Mouse (Mus musculus) monocyte, adult 2 months (primary cell): Measurements from ENCODE around the gene Gfi1.
A peak's percentile ranks its signal among the peaks of the same experiment; 100 is the strongest.

Source experiments
- DNase-seq, 2 experiments: peaks; one replicate each; pipeline ENCODE4 v3.0.0; 2022; ENCODE audit warnings: low spot score in 2 of 2, low read depth in 1 of 2

Gene Gfi1

GRCm38 (mm10) chr5:107725435-107726261 is at the start of gene Gfi1:
Gene Gfi1, minus strand, starts transcription at chr5:107726036.
- DNase-seq = no peak

DNA sequence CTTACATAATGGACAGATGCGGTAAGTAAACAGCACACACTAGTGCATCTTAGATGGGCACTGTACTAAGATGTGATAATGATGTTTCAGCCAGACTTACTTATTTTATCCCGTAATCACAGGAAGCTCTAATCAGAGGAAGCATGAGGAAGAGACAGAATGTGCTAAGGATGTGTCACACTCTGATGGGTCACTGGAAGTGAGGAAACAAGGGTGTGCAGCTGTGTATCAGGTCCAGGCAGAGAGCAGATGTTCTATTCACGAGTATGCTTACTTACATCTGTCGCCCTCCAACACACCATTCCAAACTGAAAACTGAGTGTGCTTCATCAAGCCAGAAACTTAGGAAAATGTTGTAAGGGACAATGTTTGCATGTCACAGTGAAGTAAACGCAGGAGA is 46.2 kb upstream of the Gfi1 start:
- DNase-seq = no peak

DNA sequence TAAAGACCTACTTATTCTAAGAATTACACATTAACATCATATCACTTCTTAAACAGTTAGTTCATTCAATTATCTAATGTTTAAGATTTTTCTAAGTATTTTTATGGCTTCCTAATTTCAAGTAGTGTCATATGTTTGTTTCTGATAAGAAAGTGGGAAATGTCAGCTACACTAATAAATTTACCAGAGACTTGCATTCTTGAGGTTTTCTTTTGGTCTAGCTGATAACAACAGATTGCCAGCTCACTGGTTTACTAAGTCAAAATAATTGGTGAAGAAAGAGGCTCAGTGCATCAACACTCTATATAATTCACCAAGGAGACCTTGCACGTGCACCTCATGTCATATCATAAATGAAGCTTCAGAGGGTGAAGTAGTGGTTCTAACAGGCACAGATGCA is 42.4 kb upstream of the Gfi1 start:
- no peak for DNase-seq

GRCm38 (mm10) chr5:107765946-107766345 is 40.1 kb upstream of the Gfi1 start:
- DNase-seq = no peak

GRCm38 (mm10) chr5:107764486-107764885 is 38.6 kb upstream of the Gfi1 start:
- DNase-seq = no peak

DNA sequence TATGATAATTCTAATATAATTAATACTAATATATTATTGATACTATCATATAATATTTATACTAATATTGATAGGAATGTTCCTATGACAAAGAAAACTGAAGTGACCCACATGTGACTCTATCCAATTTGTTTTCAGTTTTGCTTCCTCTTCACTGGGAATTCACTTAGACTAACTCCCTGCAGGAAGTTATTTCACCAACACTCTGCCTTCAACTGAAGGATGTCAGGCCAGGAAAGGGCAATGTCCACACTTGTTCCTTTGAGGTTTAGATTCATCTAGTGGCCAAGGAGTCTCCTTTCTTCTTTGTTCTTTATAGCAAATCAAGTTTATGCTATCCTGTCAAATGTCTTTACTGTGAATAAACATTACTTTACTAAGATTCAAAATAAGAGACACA is 37.8 kb upstream of the Gfi1 start:
- DNase-seq = no peak

GRCm38 (mm10) chr5:107759121-107759520 is 33.3 kb upstream of the Gfi1 start:
- no peak for DNase-seq

GRCm38 (mm10) chr5:107756072-107756471 is 30.2 kb upstream of the Gfi1 start:
- DNase-seq = no peak

DNA sequence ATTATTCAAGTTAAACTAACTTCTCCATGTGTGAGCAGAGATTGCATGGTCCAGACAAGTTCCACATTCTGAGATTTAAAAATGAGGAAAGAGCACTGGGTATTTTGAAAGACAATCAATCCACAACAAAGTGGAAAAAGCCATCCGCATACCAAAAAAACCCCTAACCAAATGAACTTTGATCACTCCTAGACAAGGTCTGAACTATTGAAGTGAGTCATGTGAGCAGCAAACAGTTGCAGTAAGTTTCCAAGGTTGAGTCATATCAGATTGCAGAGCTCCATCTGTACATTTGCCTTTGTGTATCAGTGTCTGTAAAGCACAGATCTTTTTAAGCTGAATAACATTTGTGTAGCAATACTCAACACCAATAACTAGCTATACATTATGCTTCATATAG is 28.9 kb upstream of the Gfi1 start:
- DNase-seq = no peak

DNA sequence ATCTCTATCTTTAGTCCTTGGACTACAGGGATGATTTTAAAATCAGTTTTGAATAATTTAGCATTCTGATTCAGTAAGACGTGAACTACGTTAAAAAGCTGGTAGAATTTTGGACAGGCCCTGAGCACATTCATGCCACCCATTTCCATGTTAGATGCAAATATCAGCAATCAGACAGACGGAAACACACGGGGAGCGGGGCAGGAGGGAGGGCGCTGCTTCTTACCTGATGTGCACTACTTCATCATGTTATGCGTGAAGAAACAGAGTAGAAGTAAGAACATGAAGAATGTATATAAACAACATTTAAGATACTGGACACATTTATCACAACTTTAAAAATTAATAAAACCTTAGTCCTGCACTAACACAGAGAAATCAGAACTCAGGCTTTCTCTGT is 27.8 kb upstream of the Gfi1 start:
- DNase-seq = no peak

DNA sequence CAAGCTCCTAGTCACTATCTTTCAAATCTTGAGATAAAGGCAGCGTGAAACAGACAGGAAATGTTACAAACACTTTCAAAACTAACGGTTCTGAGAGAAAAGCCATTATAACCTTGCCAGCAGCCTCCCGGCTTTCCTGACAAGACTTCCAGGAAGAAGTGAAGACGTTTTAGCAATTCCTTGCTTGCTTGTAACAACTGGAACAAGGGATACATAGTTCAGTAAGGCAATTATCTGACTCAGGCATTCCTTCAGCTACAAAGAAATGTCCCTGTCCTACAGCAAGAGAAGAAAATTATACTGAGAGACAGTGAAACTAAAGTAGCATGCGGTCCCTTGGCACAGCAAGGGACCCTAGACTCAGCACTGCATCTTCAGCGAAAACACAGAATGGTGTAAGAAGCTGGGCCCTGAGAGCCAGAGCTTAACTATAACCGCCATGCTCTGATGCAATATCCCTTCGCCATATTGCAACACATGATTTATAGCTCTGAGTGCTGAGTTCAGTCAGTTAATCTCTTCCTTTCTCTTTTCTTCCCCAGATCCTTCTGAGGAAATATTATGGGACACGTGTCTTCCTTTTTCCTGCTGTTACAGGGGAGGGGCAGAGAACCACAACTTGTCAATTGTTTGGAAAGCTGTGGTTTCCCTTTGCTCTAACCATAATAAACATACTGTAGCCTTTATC is 23.5 kb upstream of the Gfi1 start:
- DNase-seq = peak in 1 of 2 experiments; percentile 12

DNA sequence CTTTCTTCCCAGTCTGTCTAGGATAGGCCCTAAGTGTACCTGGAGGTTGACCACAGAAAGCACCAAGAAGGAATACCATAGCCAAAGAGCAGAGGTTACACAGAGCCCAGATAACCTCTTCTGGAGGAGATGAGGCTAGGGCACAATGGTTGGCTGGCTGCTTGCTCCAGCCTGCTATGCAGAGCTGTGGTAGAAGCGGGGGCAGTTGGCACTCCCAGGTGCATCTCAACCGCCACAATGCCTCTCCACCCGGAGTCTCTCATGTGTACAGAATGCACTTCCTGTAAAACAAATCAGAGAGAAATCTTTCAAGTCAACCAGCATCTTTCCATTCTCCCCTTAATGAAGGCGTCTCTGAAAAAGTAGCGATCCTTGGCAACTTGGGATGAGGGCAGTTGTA is 13.2 kb upstream of the Gfi1 start:
- DNase-seq = no peak

- no peak for DNase-seq
These were observed 12.5 kb upstream of the Gfi1 start for GRCm38 (mm10) chr5:107738296-107738695.

GRCm38 (mm10) chr5:107736171-107736570 is 10.3 kb upstream of the Gfi1 start:
- DNase-seq = no peak

DNA sequence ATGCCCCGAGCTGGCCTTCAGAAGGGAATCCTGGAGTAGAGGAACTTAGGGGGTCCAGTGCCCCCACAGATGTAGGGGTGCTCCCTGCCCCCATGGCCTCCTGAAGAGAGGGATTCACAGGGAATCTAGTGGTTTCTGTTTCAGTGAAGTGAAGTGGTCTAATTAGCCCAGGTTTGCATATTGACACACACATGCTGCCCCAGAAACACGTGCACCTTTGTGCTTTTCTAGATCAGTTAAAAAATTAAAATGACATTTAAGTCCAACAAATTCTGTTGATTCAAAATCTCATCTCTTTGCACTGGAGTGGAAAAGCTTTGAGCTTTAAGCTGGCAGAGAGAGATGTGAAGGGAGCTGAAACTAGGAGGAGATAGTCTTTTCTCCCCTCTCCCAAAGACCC is 6.0 kb upstream of the Gfi1 start:
- DNase-seq = no peak

DNA sequence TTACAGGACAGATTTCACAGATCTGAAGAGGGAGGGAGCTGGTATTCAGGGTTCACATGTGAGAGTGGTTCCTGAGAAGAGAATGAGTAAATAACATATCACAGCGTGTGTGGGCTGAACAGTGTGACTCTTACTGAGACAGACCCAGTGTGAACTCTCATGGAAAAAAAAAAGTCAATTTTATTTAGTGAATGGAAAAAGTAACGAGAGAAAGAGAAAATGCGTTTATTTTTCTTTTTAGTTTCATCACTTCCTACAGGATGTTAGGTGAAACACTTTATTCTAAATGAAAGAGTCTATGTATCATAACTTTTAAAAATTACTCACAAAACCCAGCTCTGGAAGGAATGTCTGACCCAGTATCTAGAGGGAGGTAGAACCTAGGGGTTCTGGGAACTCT is 5.6 kb upstream of the Gfi1 start:
- DNase-seq = no peak

GRCm38 (mm10) chr5:107727007-107727402 is 1.2 kb upstream of the Gfi1 start:
- no peak for DNase-seq

DNA sequence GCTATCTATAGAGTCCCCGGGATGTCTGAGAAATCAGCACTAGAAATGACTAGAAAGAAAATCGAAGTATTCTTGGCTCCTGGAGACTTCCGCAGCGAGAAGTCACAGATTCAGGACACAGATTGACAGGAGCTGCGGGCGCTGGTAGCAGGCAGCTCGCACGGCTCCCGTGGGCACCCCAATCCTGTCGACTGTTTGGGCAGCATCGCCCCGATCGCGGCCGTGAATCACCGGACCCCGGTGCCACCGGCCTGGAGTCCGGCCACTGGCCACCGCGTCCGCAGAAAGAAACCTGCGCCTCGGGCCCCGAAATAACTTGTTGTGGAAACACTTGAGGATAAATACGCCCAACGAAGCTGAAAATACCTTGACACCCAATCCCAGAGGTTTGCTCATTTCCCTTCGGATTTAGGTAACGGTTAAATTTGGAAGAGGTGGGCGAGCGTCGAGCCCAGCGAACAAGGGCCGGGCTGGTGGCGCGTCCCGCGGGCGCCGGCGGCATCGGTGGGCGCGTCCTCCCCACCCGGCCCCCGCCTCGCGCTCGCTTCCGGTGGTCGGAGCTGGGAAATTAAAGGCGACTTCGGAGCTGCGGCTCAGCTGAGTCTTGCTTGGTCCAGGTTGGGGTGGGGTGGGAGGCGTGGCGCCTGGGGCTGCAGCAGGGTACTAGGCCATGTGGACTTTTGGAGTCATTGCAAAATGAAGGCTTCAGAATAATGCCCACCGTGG is 608 bp upstream of the Gfi1 start:
- no peak for DNase-seq

DNA sequence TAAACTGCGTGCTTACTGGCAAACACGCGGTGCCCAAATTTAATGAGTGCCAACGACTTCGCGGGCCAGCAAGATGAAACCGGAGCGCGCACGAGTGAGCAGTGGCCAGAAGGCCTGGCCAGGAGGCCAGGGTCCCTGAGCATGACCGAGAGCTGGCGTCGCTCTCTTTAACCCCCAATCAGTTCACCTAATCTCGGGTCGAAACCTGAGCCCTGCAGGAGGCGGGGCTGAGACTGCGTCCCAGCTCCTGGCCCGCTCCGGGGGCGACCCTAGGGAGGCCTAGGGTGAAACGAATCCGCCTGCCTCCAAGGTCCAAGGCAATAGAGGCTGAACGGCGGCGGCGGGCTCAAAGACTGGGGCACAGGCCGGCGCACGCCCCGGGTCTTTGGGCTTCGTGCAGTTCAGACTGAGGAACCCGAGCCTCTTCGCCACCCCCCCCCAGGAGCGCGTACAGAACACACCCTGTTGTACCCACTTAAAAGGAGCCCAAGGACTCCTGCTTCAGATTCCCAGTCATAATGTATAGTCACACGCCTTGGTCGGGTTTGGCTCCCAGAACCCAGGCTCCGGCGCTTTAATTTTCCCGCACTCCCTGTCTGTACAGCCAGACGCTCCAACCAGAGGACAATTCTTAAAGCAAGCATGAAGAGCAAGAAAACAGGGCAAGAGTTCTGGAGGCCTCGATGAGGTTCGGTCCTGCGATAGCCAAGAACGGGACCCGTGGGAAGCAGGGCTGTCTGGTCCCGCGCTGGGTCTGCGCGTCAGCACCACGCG is 988 bp downstream of the Gfi1 start:
- DNase-seq = no peak

DNA sequence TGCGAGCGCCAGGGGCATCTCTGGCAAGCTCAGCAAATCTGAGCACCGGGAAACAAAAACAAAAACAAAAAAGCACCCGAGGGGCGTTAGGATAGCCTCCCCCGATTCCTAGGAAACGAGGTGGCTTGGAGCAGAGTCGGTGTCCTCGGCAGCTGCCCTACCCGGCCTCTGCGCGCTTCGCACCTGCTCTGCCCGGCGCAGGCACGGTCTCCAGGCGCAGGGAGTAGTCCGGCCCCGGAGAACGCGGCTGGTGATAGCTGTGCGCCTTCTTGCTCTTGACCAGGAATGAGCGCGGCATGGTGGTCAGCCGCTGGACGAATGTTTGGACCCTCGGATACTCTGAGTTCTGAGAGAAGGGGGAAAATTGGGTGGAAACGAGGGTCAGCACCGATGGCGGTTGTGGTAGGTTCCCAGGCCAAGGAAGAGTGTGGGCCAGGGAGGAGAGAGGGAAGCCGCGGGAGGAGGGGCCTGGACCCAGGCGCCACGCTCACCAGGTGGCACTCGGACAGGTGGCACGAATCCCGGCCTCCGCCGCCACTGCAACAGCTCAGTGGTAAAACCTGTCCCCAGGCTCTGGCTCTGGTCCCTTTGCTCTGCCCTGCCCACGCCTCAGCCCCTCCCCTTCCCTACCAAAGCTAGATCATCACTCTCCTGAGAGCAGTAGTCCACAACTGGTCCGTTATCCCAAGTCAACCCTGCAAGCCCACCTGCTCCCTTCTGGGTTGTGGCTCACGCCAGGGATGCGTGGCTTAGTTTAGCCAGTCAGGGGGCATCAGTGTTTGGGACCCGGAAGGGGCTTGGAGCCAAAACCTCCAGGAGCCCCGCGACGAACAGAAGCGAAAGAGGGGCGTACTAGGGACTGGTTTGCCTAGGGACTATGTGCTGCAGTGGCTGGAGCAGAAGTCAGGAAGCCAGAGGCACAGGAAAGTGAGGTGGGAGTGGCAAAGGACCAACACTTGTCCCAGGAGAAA is 2.0 kb downstream of the Gfi1 start:
- no peak for DNase-seq
